Mouse (Mus musculus) adipose tissue, adult 10 weeks (tissue): ENCODE results near the gene Trim7. TPM values are rescaled to one million over a fixed set of nuclear protein-coding genes. Genes with fewer than 3 reads are reported as not detected.

ENCODE experiments used
- polyA plus RNA-seq: library from polyadenylated mRNA; stranded (reverse); fragments of 350-450 nt; fragmentation: Illumina TruSeq; extraction: RNeasy Lipid Tissue Mini Kit (QIAGEN cat#74804); gene quantifications from one replicate; pipeline ENCODE4 v1.2.3, GENCODE M21; 2014; ENCODE audit warnings: low read depth, low replicate concordance

Trim7 gene
- 18.8 TPM for polyA plus RNA-seq

DNA sequence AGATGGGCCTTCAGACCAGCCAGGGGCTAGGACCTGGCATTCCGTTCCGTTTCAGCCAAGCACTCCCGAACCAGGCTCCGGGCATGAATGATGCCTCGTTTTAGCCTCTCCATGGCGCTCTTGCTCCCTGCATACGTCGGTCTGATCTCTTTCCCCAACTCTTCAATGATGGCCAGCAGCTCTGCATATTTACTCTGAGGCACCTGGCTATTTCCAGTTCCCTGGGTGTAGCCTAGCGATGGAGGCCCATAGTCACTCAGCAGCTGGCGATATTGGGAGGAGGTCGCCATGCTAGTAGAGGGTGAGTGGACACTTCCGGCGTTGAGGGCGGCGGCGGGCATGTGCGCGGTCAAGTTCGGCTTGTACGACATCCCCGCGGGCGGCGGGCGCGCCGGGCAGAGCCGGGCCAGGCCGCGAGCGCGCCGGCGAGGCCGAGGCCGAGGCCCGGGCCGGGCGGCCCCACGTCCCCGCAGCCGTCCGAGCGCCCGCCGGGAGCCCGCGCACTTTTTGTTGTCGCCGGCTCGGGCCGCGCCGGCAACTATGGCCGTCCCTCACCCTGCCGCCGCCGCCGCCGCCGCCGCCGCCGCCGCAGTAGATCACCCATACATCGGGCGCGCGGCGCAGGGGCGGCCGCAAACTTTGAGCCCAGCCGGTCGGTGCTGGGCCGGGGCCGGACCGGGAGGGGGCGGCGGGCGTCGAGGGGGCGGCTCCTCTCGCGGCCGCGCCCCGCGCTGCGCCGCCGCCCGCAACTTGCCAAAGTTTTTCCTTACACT lies at the start of gene Trim7, which contains the start of gene Gm12184:
Gene Trim7 (plus strand): TSS at position 162 of the 773 bp plus-strand sequence.
Gene Gm12184 (minus strand): TSS at position 677 of the 773 bp plus-strand sequence.

DNA sequence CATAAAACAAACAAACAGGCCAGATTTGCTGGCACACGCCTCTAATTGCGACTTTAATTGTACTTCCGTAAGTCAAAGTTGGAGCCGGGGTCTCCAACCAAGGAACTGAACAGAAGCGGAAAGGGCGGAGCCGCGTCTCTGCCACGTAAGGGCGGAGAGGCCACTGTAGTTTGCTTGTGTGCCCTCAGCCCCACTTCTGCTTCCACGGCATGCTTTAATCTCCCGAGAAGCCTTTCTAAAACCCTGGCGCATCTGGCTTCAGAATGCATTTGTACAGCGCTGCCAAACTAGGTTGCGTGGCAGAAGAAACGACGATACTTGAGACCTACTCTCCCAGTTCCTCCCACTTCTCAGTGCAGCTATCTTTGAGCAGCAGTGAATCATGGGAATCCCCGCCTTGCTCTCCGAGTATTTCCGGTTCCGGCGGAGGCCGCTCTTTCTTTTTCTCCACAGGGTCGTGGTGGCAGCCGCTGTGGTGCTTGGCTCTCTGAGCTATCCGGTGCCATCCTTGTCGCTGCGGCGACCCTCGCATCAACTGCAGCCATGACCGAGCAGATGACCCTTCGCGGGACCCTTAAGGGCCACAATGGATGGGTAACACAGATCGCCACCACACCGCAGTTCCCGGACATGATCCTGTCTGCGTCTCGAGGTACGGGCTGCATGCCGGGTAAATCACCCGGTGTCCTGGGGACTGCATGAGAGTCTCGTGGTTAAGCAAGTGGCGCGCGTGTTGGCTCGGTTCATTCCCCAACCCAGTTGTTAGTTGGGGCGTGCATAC lies 25.8 kb upstream of the Trim7 start, which contains the start of gene Rack1:
Gene Rack1 (plus strand): TSS at position 412 of the 781 bp plus-strand sequence.

GRCm38 (mm10) chr11:48816800-48817665 lies 8.9 kb upstream of the Trim7 start, which contains the start of gene Trim41:
Gene Trim41 (minus strand): TSS chr11:48817353.

GRCm38 (mm10) chr11:48871201-48871772 lies 45.3 kb downstream of the Trim7 start, which contains the start of gene Irgm1:
Gene Irgm1 (minus strand): TSS chr11:48871683.

Other genes starting within 250 kb of the Trim7 start
- gene Rack1, start 25.8 kb upstream of the Trim7 start, polyA plus RNA-seq: 827 TPM
- 40.1 TPM for gene Trim41, start 8.8 kb upstream of the Trim7 start, polyA plus RNA-seq
- 11.4 TPM for gene Gm12184, start 515 bp downstream of the Trim7 start, polyA plus RNA-seq
- 23.5 TPM for gene Irgm1, start 45.5 kb downstream of the Trim7 start, polyA plus RNA-seq
- gene Gm5431, start 76.1 kb downstream of the Trim7 start, polyA plus RNA-seq: 1.8 TPM
- 2.4 TPM for gene Psme2b, start 120.0 kb downstream of the Trim7 start, polyA plus RNA-seq
- gene Olfr56, start 152.7 kb downstream of the Trim7 start, polyA plus RNA-seq: 0.92 TPM
- 1.5 TPM for gene 9930111J21Rik1, start 153.3 kb downstream of the Trim7 start, polyA plus RNA-seq
- 0.30 TPM for gene Gm12185, start 166.1 kb downstream of the Trim7 start, polyA plus RNA-seq
- 9.5 TPM for gene Tgtp1, start 168.0 kb downstream of the Trim7 start, polyA plus RNA-seq
- gene 9930111J21Rik2, start 225.1 kb downstream of the Trim7 start, polyA plus RNA-seq: 4.0 TPM
- gene Tgtp2, start 238.1 kb downstream of the Trim7 start, polyA plus RNA-seq: 14.4 TPM